Mouse (Mus musculus) embryonic facial prominence, embryonic 11.5 days (tissue): ENCODE results near the gene Rnd1. TPM values are rescaled to one million over a fixed set of nuclear protein-coding genes. Genes with fewer than 3 reads are reported as not detected.

ENCODE experiments used
- ATAC-seq: fragments of 200-750 bp; cut with Nextera tagmentation; replicated peaks from 2 replicates; pipeline ENCODE4 v1.8.0; 2017; ENCODE audit warnings: low read depth; ENCODE audit not compliant: insufficient number of reproducible peaks, low FRiP score, low TSS enrichment
- DNase-seq: peaks from one replicate; pipeline ENCODE4 v3.0.0-alpha.2; 2015; ENCODE audit warnings: low spot score
- H3K27ac ChIP-seq: fragments of 300-500 bp; sonication (generic); replicated peaks from 2 replicates; pipeline ENCODE4 v1.5.1; 2014; ENCODE audit warnings: mild to moderate bottlenecking, low read depth, low read length, control low read depth
- H3K27me3 ChIP-seq: fragments of 300-500 bp; sonication (generic); 2 replicates; pipeline ENCODE4 v1.6.1; 2014; ENCODE audit warnings: mild to moderate bottlenecking, low read length, moderate library complexity, mixed read lengths; ENCODE audit not compliant: control insufficient read depth, insufficient read depth
- H3K36me3 ChIP-seq: fragments of 300-500 bp; sonication (generic); replicated peaks from 2 replicates; pipeline ENCODE4 v1.6.1; 2014; ENCODE audit warnings: low read depth, mild to moderate bottlenecking, low read length, moderate library complexity, mixed read lengths; ENCODE audit not compliant: control insufficient read depth, insufficient read depth
- H3K4me1 ChIP-seq: fragments of 300-500 bp; sonication (generic); 2 replicates; pipeline ENCODE4 v1.6.1; 2014; ENCODE audit warnings: low read length, mixed read lengths; ENCODE audit not compliant: control insufficient read depth, insufficient read depth
- H3K4me2 ChIP-seq: fragments of 300-500 bp; sonication (generic); 2 replicates; pipeline ENCODE4 v1.6.1; 2014; ENCODE audit warnings: low read depth, mild to moderate bottlenecking, control low read depth, low read length, moderate library complexity
- H3K4me3 ChIP-seq: fragments of 300-500 bp; sonication (generic); 2 replicates; pipeline ENCODE4 v1.5.1; 2014; ENCODE audit warnings: low read depth, low read length, control low read depth
- H3K9ac ChIP-seq: fragments of 300-500 bp; sonication (generic); replicated peaks from 2 replicates; pipeline ENCODE4 v1.6.1; 2014; ENCODE audit warnings: mild to moderate bottlenecking, control low read depth, low read length
- H3K9me3 ChIP-seq: fragments of 300-500 bp; sonication (generic); replicated peaks from 2 replicates; pipeline ENCODE4 v1.6.1; 2016; ENCODE audit warnings: mild to moderate bottlenecking, low read length, inconsistent platforms, mixed read lengths; ENCODE audit not compliant: control insufficient read depth
- WGBS: fragments of 180-500 bp; shearing (Covaris S2); extraction: QIAGEN DNeasy Blood & Tissue Kit; methylation state at CpG from one replicate; pipeline ENCODE4 v1.1.7; 2014; 5-methylcytosine and 5-hydroxymethylcytosine counted together
- polyA plus RNA-seq: library from polyadenylated mRNA; unstranded; fragments of >200 nt; fragmentation: Nextera tagmentation; extraction: Ambion mirVana; gene quantifications from 2 replicates; pipeline ENCODE4 v1.2.1, GENCODE M21; 2014

The Rnd1 gene
- 0.63 and 0.92 TPM in 2 replicates for polyA plus RNA-seq

DNA sequence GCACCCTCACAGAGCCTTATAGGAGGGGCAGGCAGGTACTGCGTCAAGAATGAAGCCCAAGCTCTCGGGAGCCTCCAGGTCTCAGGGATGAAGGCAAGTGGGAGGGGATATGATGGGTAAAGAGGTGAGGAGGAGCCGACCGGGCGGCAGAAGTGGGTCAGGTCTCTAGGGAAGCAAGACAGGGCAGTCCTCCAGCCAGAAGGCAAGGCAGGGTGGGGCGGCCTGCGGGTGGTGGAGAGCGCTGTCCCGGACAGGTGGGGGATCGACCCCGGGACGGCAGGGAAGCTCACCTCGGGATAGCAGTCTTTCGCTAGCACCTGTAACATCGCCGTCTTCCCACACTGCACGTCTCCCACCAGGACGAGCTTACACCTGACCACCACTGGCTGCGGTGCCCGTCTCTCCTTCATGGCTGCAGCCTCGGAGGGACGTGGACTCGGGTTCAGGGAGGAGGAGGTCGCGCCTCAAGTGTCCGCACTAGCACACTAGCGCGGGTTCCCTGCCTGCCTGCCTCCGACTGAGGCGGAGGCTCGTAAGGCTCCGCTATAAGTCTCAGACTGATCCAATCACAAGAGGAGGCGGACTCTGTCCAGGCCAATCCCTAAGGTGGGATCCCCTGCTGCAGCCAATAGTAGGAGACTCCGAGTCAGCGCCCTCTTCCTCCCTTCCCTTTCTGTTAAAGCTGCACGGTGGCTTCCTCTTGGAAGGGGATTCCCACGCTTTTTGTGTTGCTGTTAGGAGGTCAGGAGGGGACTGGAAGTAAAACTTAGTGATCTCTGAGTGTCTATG lies at the start of gene Rnd1:
Gene Rnd1, minus strand, starts transcription at position 522 of the 789 bp plus-strand sequence.
- Histone ChIP-seq H3K36me3 (no peaks in the 10 kb centered on the region), H3K27ac (no peak within 1 kb of the TSS), H3K9ac (no peak within 1 kb of the TSS), H3K4me2 (peak within 1 kb of the TSS; percentile 65), H3K4me3 (peak within 1 kb of the TSS; percentile 35), H3K9me3 (no peaks in the 10 kb centered on the region), H3K27me3 (peaks cover 22% of the 10 kb centered on the region), H3K4me1 (peaks cover 4% of the 10 kb centered on the region; the same call in 1 of the 2 replicates)
- ATAC-seq (peak; percentile 96), DNase-seq (peak; percentile 90)
- WGBS, result under 1% methylated on average over 36 of the region's 37 CpGs

- peaks cover 4% of the 10 kb centered on the region; the same call in 1 of the 2 replicates for H3K4me1 ChIP-seq
- 43% methylated on average over 7 of the region's 7 CpGs for WGBS
- H3K4me2 ChIP-seq, result peak overlapping the region; percentile 87
- ATAC-seq (no peak), DNase-seq (no peak)
- no peak overlapping the region; the same call in 1 of the 2 replicates for H3K9ac ChIP-seq
- H3K36me3 ChIP-seq, result no peaks in the 10 kb centered on the region
- H3K9me3 ChIP-seq, result no peaks in the 10 kb centered on the region
- no peaks in the 10 kb centered on the region for H3K27me3 ChIP-seq
- peak overlapping the region; percentile 48 for H3K4me3 ChIP-seq
- H3K27ac ChIP-seq, result no peak overlapping the region
Observed at GRCm38 (mm10) chr15:98726746-98727145, 49.5 kb upstream of the Rnd1 start.

GRCm38 (mm10) chr15:98726079-98726478 lies 48.8 kb upstream of the Rnd1 start:
- H3K4me2 ChIP-seq, result no peak overlapping the region
- ATAC-seq (no peak), DNase-seq (no peak)
- no peak overlapping the region for H3K9ac ChIP-seq
- H3K9me3 ChIP-seq, result no peaks in the 10 kb centered on the region
- 75% methylated on average over 4 of the region's 4 CpGs for WGBS
- H3K4me3 ChIP-seq, result no peak overlapping the region
- H3K27me3 ChIP-seq, result no peaks in the 10 kb centered on the region
- no peaks in the 10 kb centered on the region for H3K36me3 ChIP-seq
- H3K27ac ChIP-seq, result no peak overlapping the region
- H3K4me1 ChIP-seq, result peaks cover 4% of the 10 kb centered on the region; the same call in 1 of the 2 replicates

DNA sequence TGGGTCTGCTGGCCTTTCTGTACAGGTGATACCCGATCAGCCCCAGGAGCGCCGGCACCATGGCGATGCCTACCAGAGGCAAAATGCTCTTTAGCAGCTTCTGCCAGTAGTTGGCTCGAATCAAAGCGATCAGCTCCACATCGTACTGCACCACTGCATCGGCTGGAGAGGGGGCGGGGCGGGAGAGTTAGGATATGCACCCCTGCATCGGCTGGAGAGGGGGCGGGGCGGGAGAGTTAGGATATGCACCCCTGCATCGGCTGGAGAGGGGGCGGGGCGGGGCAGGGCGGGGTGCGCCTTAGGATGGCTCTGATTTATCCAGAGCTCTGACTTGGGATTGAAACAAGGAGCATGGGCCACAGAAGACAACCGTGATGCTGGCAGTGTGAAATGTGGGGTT lies 47.2 kb upstream of the Rnd1 start:
- H3K36me3 ChIP-seq, result no peaks in the 10 kb centered on the region
- ATAC-seq (no peak), DNase-seq (no peak)
- no peaks in the 10 kb centered on the region for H3K27me3 ChIP-seq
- H3K4me1 ChIP-seq, result peaks cover 4% of the 10 kb centered on the region; the same call in 1 of the 2 replicates
- H3K9ac ChIP-seq, result no peak overlapping the region
- H3K4me3 ChIP-seq, result no peak overlapping the region
- H3K9me3 ChIP-seq, result no peaks in the 10 kb centered on the region
- H3K4me2 ChIP-seq, result 0 out of 2 replicates have a peak overlapping the region, but pooled peaks have one; percentile 6
- WGBS, result 37% methylated on average over 19 of the region's 19 CpGs
- no peak overlapping the region for H3K27ac ChIP-seq

GRCm38 (mm10) chr15:98722854-98723253 lies 45.6 kb upstream of the Rnd1 start:
- H3K9ac ChIP-seq, result no peak overlapping the region
- peaks cover 4% of the 10 kb centered on the region; the same call in 1 of the 2 replicates for H3K4me1 ChIP-seq
- WGBS, result 58% methylated on average over 14 of the region's 14 CpGs
- DNase-seq, result no peak
- no peaks in the 10 kb centered on the region for H3K27me3 ChIP-seq
- no peaks in the 10 kb centered on the region for H3K9me3 ChIP-seq
- H3K27ac ChIP-seq, result no peak overlapping the region
- H3K4me3 ChIP-seq, result no peak overlapping the region
- no peak for ATAC-seq
- no peak overlapping the region for H3K4me2 ChIP-seq
- H3K36me3 ChIP-seq, result no peaks in the 10 kb centered on the region

GRCm38 (mm10) chr15:98722191-98722590 lies 44.9 kb upstream of the Rnd1 start:
- H3K4me2 ChIP-seq, result no peak overlapping the region
- H3K4me1 ChIP-seq, result peaks cover 4% of the 10 kb centered on the region; the same call in 1 of the 2 replicates
- H3K4me3 ChIP-seq, result no peak overlapping the region
- H3K9ac ChIP-seq, result no peak overlapping the region
- no peaks in the 10 kb centered on the region for H3K27me3 ChIP-seq
- DNase-seq (no peak), ATAC-seq (no peak)
- H3K27ac ChIP-seq, result no peak overlapping the region
- H3K36me3 ChIP-seq, result no peaks in the 10 kb centered on the region
- 79% methylated on average over 8 of the region's 8 CpGs for WGBS
- H3K9me3 ChIP-seq, result no peaks in the 10 kb centered on the region

- no peak overlapping the region for H3K4me3 ChIP-seq
- no peaks in the 10 kb centered on the region for H3K36me3 ChIP-seq
- H3K9me3 ChIP-seq, result no peaks in the 10 kb centered on the region
- H3K27me3 ChIP-seq, result no peaks in the 10 kb centered on the region
- ATAC-seq (no peak), DNase-seq (no peak)
- no peak overlapping the region; the same call in 1 of the 2 replicates for H3K4me2 ChIP-seq
- no peaks in the 10 kb centered on the region for H3K4me1 ChIP-seq
- H3K9ac ChIP-seq, result no peak overlapping the region
- no peak overlapping the region for H3K27ac ChIP-seq
- WGBS, result 61% methylated on average over 16 of the region's 16 CpGs
Observed at GRCm38 (mm10) chr15:98717301-98717700, 40.0 kb upstream of the Rnd1 start.

DNA sequence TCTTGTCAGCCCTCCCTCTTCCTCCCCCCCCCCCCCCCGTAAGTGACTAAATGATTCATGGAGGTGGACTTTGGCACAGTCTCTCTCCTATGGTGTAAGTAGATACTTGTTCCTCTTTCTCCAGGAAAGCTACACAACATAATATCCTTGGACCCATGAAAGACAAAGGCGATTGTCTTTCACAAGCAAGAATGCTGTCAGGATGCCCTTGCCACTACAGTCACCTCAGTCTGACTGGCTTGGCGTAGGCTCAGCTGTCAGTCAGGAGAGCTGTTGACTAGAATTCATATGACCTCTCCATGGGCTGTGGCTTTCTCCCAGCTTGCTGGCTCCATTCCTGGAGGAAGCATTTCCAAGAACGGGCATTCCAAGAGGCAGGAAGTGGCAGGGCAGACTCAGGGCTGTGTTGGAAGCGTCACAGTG lies 37.0 kb upstream of the Rnd1 start:
- Histone ChIP-seq H3K4me3 (no peak overlapping the region), H3K36me3 (no peaks in the 10 kb centered on the region), H3K9me3 (no peaks in the 10 kb centered on the region), H3K9ac (no peak overlapping the region), H3K4me2 (no peak overlapping the region), H3K27me3 (no peaks in the 10 kb centered on the region), H3K4me1 (no peaks in the 10 kb centered on the region), H3K27ac (no peak overlapping the region)
- no peak for DNase-seq
- WGBS, result 79% methylated on average over 5 of the region's 5 CpGs
- ATAC-seq, result no peak
